Comparison of ENCODE assay signal across 8 mouse cellular contexts in genomic region chr9:71188647-71189415, GRCm38 (mm10). TPM values are rescaled to one million over a fixed set of nuclear protein-coding genes. Genes with fewer than 3 reads are reported as not detected.
DNase-seq lines count a peak whose midpoint lies in the region; ATAC-seq and TF ChIP-seq lines count a peak whose summit lies in the region.

No protein-coding gene starts in this region.

- no peaks in the 10 kb centered on the region for H3K9me3 ChIP-seq in limb, embryonic 12.5 days
- H3K9me3 ChIP-seq in midbrain, embryonic 13.5 days = no peaks in the 10 kb centered on the region

- no peak overlapping the region for H3K4me3 ChIP-seq in limb, embryonic 12.5 days (replicated peaks)
- peak overlapping the region; percentile 15; the same call in 1 of the 2 replicates for H3K4me3 ChIP-seq in midbrain, embryonic 13.5 days (replicated peaks)
- no peak overlapping the region for H3K4me3 ChIP-seq in spleen, adult 2 months (ENCODE audit: extremely low read depth, insufficient read depth, insufficient read length)

- TF ChIP-seq POLR2A in spleen, adult 2 months (IDR thresholded peaks at IDR 0.05; ENCODE audit: low read depth, low read length) = no peak

- peak; percentile 41 for DNase-seq in ovary, postnatal 10 days (ENCODE audit: low spot score)
- DNase-seq in ovary, adult 18-20 months (ENCODE audit: low spot score) = no peak
- DNase-seq in embryo, embryonic 11.5 days (ENCODE audit: low read depth, low spot score) = peak; percentile 50
- DNase-seq in gastrocnemius, postnatal 4 days (ENCODE audit: low spot score in 2 of 2) = peak; percentile 32 to 63
- DNase-seq in kidney, adult 11 months = peak; percentile 21
- DNase-seq in spleen, adult 2 months (ENCODE audit: low read depth in 1 of 2, low spot score in 2 of 2) = peak; percentile 32 to 55

- H3K27me3 ChIP-seq in limb, embryonic 12.5 days = no peaks in the 10 kb centered on the region
- no peaks in the 10 kb centered on the region for H3K27me3 ChIP-seq in midbrain, embryonic 13.5 days
- H3K27me3 ChIP-seq in spleen, adult 2 months (ENCODE audit: control insufficient read depth, insufficient read depth, low read length) = no peaks in the 10 kb centered on the region

- no peak overlapping the region for H3K9ac ChIP-seq in limb, embryonic 12.5 days (replicated peaks)
- H3K9ac ChIP-seq in midbrain, embryonic 13.5 days (replicated peaks) = 0 out of 2 replicates have a peak overlapping the region, but pooled peaks have one; percentile 36

- WGBS in limb, embryonic 12.5 days = 14% methylated on average over 12 of the region's 12 CpGs
- WGBS in midbrain, embryonic 13.5 days = 10% methylated on average over 12 of the region's 12 CpGs
- WGBS in spleen, adult 2 months = 3% methylated on average over 12 of the region's 12 CpGs

- ATAC-seq in limb, embryonic 12.5 days (ENCODE audit: insufficient number of reproducible peaks, insufficient read depth, low FRiP score, low TSS enrichment, low read depth) = no peak
- ATAC-seq in midbrain, embryonic 13.5 days = peak; percentile 62; the same call in 1 of the 2 replicates

- TF ChIP-seq CTCF in spleen, adult 2 months (IDR thresholded peaks at IDR 0.05; ENCODE audit: extremely low read depth, insufficient read depth, insufficient read length, insufficient replicate concordance) = peak; percentile 82; the same call in 1 of the 2 replicates

- no peaks in the 10 kb centered on the region for H3K36me3 ChIP-seq in limb, embryonic 12.5 days
- no peaks in the 10 kb centered on the region for H3K36me3 ChIP-seq in midbrain, embryonic 13.5 days
- no peaks in the 10 kb centered on the region for H3K36me3 ChIP-seq in spleen, adult 2 months (ENCODE audit: control insufficient read depth, insufficient read depth, low read length)

- H3K4me1 ChIP-seq in limb, embryonic 12.5 days (replicated peaks) = no peaks in the 10 kb centered on the region
- H3K4me1 ChIP-seq in midbrain, embryonic 13.5 days (replicated peaks) = peaks cover 5% of the 10 kb centered on the region; the same call in 1 of the 2 replicates
- no peaks in the 10 kb centered on the region for H3K4me1 ChIP-seq in spleen, adult 2 months (ENCODE audit: control insufficient read depth, insufficient read depth, insufficient read length)

- H3K4me2 ChIP-seq in limb, embryonic 12.5 days = peak overlapping the region; percentile 48
- H3K4me2 ChIP-seq in midbrain, embryonic 13.5 days (replicated peaks) = peak overlapping the region; percentile 46

- no peak overlapping the region for H3K27ac ChIP-seq in limb, embryonic 12.5 days
- no peak overlapping the region for H3K27ac ChIP-seq in midbrain, embryonic 13.5 days
- H3K27ac ChIP-seq in spleen, adult 2 months (ENCODE audit: insufficient read depth, low read length) = no peak overlapping the region

RNA-seq across cellular contexts. Expression of gene Aqp9, which starts 20.3 kb away (rescaled TPM):
- under 1 TPM in 1 of 2 experiments, not detected in 1; 0.86 TPM for total RNA-seq in gastrocnemius, postnatal 4 days (2021)
- polyA plus RNA-seq in limb, embryonic 12.5 days (2016; fragmentation: Nextera tagmentation; extraction: Ambion mirVana) = 0.13 and 0.20 TPM in 2 replicates
- polyA plus RNA-seq in midbrain, embryonic 13.5 days (2015; fragmentation: Nextera tagmentation; extraction: Ambion mirVana) = 0.43 and 0.58 TPM in 2 replicates
- polyA plus RNA-seq in spleen, adult 2 months (2012; rRNA removed) = 2.2 and 2.4 TPM in 2 replicates

RNA-seq across cellular contexts. Expression of gene Aldh1a2, which starts 26.8 kb away (rescaled TPM):
- total RNA-seq in gastrocnemius, postnatal 4 days (2021) = 10 to 100 TPM; 28.0 to 31.1 TPM
- polyA plus RNA-seq in limb, embryonic 12.5 days (2016; fragmentation: Nextera tagmentation; extraction: Ambion mirVana) = 103 and 123 TPM in 2 replicates
- 5.0 and 8.6 TPM in 2 replicates for polyA plus RNA-seq in midbrain, embryonic 13.5 days (2015; fragmentation: Nextera tagmentation; extraction: Ambion mirVana)
- 0.56 and 0.61 TPM in 2 replicates for polyA plus RNA-seq in spleen, adult 2 months (2012; rRNA removed)

Comparison
In these comparisons a context has a peak if more than half of its experiments do, and no peak if none do; other contexts are left out.
1. RNA of gene Aldh1a2, which starts 26.8 kb away (polyA plus RNA-seq): 103 to 123 TPM in limb, embryonic 12.5 days; 5.0 to 8.6 TPM in midbrain, embryonic 13.5 days and 0.56 to 0.61 TPM in spleen, adult 2 months; every median in the first group is over 10 times any median in the second.